Mouse (Mus musculus) testis, adult 2 months (tissue): Measurements from ENCODE around the gene Wfikkn1. TPM values are rescaled to one million over a fixed set of nuclear protein-coding genes. Genes with fewer than 3 reads are reported as not detected.
A peak's percentile ranks its signal among the peaks of the same experiment; 100 is the strongest.

ENCODE experiments used
- H3K27ac ChIP-seq: fragments of 200-500 bp; 2 replicates; pipeline ENCODE4 v1.5.1; 2012; ENCODE audit warnings: low read depth, low read length; ENCODE audit not compliant: control insufficient read depth, insufficient read depth
- H3K27me3 ChIP-seq: fragments of 200-500 bp; 2 replicates; pipeline ENCODE4 v1.6.1; 2012; ENCODE audit warnings: mild to moderate bottlenecking, low read length, moderate library complexity; ENCODE audit not compliant: control insufficient read depth, insufficient read depth
- H3K36me3 ChIP-seq: fragments of 200-500 bp; 2 replicates; pipeline ENCODE4 v1.6.1; 2012; ENCODE audit warnings: mild to moderate bottlenecking, low read length; ENCODE audit not compliant: control insufficient read depth, insufficient read depth
- H3K4me1 ChIP-seq: fragments of 200-500 bp; 2 replicates; pipeline ENCODE4 v1.6.1; 2012; ENCODE audit warnings: low read length; ENCODE audit not compliant: control insufficient read depth, insufficient read depth
- H3K4me3 ChIP-seq: fragments of 200-500 bp; 2 replicates; pipeline ENCODE4 v1.5.1; 2012; ENCODE audit warnings: low read depth, mild to moderate bottlenecking, low read length, moderate library complexity, mixed read lengths; ENCODE audit not compliant: control insufficient read depth
- CTCF ChIP-seq: fragments of 200-500 bp; IDR thresholded peaks from 2 replicates; pipeline ENCODE4 v1.5.1; 2012; ENCODE audit warnings: low read depth, mild to moderate bottlenecking, inconsistent platforms, low read length, moderate library complexity; ENCODE audit not compliant: control insufficient read depth, insufficient read depth, insufficient replicate concordance
- POLR2A ChIP-seq: fragments of 200-500 bp; IDR thresholded peaks from 2 replicates; pipeline ENCODE4 v1.6.1; 2012; ENCODE audit warnings: low read depth, mild to moderate bottlenecking, inconsistent platforms, low read length, moderate library complexity; ENCODE audit not compliant: control insufficient read depth
- polyA plus RNA-seq: library from polyadenylated mRNA; depleted of rRNA; stranded (reverse); fragments of >200 nt; gene quantifications from 2 replicates; pipeline ENCODE4 v1.2.3, GENCODE M21; 2012

Gene Wfikkn1
- polyA plus RNA-seq, 1 experiment: 0.98 TPM

DNA sequence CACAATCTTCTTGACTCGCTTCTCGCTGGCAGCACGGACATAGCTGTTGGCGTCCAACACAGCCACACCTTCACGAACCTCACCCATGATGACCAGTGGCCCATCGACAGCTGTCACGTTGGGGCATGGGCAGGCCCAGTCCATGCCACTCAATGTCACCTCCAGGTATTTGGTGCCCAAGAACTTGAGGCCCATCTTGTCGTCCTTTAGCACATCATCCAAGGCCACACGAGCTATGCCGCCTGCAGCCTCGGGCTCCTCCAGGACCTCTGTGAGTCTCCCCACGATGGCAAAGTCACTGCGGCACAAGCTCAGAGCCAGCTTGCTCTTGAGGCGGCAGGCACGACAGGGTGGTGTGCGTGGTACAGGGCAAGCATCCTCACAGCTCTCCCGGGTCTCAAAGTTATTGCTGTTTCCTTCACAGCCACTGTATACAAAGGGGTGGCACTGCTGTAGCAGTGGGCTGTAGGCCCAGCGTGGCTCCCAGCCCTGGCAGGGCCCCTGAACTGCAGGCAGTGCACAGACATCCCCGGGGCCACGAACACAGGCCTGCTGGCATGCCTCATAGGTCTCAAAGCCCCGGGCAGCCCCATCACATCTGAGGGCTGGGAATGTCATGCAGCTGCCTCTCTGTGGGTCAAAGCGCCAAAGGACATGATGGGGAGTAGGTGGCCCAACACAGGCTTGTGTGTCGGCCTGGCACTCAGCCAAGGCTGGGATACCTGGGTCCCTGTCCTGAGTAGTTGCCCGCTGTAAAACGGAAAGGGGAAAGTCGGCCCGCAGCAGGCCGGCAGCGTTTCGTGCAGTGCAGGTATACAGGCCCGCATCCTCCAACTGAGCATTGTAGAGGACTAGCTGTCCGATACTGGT is 2.7 kb downstream of the Wfikkn1 start:
- no peak overlapping the region for H3K4me3 ChIP-seq
- no peak overlapping the region for H3K27ac ChIP-seq
- H3K4me1 ChIP-seq: peaks cover 18% of the 10 kb centered on the region
- H3K27me3 ChIP-seq: no peaks in the 10 kb centered on the region
- H3K36me3 ChIP-seq: no peaks in the 10 kb centered on the region
- TF ChIP-seq POLR2A (no peak), CTCF (no peak)

DNA sequence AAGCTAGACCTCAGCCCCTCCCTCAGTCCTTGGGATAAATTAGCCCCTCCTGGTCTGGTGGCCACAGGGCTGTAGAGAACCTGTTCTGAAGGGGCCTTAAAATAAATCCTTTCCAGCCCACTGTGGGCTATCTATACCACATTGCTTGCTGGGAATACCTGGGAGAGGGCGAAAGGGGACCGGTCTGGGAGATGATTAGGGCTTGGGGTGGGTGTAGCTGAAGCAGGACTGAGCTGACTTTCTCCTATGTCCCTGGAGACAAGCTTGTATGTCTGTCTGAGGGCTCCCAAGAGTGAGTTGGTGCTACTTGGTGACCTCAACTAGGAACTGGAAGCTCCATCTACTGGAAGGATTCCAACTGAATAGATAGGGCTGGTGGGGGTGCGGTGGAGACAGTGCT is 3.6 kb downstream of the Wfikkn1 start:
- Histone ChIP-seq H3K36me3 (no peaks in the 10 kb centered on the region), H3K4me1 (peaks cover 23% of the 10 kb centered on the region), H3K4me3 (no peak overlapping the region; the same call in 1 of the 2 replicates), H3K27me3 (no peaks in the 10 kb centered on the region), H3K27ac (no peak overlapping the region)
- TF ChIP-seq CTCF (no peak), POLR2A (no peak)

DNA sequence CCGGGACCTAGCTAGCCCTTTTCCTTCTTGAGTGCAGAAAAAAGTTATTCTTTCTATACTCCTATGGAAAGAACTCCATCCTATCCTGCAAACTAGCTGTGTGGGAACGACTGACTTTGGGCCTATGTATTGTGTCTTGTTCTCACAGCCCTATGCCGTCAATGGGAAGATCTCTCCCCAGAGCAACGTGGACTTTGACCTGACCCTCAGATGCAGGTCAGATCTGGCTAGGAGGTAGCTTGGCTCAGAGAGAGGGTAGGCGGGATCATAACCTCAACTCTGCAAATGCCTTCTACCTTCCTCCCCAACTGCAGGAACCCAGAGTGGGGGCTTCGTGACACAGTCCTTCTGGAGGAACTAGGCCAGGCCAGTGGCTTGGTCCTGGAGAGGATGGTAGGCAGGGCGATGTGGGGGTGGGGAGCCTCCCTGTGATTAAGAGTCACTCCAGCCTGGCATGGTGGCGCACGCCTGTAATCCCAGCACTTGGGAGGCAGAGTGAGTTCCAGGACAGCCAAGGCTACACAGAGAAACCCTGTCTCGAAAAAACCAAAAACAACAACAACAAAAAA is 4.2 kb downstream of the Wfikkn1 start:
- Histone ChIP-seq H3K27me3 (no peaks in the 10 kb centered on the region), H3K4me1 (peaks cover 23% of the 10 kb centered on the region), H3K4me3 (peak overlapping the region; percentile 95), H3K27ac (no peak overlapping the region), H3K36me3 (no peaks in the 10 kb centered on the region)
- TF ChIP-seq POLR2A (no peak), CTCF (no peak)

DNA sequence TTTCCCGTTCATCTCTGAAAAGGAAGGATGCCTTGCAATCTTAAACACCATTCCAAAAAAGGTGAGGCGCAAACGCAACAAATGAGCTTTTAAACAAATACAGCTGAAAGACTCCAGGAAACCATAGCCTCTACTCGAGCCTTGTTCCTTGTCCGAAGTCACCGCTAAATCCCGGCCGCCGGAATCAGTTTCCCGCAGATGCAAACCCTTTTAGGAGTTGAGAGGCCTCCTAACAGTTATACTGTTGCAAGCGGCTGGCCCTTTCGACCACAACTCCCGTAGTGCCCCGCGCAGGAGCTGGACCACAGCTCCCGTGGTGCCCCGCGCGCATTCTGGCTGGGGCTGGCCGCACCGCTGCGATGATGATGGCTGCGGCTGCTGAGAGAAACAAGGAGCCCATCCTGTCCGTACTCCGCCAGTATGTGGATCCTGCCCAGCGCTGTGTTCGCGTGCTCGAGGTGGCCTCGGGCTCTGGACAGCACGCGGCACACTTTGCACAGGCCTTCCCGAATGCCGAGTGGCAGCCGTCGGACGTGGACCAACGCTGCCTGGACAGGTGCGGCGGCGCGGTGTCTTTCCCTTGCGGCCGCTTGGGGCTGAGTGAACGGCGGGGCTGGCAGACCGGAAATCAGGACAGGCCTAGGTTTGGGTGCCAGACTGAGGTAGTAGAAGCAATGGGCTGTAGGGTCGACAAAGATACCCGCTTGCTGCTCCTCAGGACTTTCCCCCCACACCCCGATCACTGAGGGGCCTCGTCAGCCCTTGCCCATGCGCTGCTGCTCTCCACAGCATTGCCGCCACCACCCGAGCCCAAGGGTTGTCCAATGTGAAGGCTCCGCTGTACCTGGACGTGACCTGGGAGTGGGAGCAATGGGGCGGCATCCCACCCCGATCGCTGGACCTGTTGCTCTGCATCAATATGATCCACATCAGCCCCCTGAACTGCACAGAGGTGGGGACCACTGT is 5.2 kb downstream of the Wfikkn1 start:
- Histone ChIP-seq H3K4me3 (peak overlapping the region; percentile 95), H3K4me1 (peaks cover 23% of the 10 kb centered on the region)

DNA sequence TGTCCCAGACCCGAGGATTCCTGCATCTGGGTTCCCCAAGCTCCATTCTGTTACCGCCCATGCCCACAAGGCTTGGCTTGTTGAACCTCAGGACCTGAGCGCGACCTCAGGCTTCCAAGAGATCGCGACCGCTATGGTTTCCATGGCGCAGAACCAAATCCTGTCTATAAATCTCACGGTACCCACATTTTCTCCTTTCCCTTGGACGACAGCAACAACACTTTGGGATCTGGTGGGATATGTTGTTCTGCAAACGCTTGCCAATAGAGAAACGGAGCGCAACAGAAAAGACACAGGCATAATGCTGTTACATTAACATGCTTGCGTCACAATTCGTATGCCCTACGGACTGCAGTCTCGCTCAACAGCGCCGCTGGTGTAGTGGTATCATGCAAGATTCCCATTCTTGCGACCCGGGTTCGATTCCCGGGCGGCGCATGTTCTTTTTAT is 5.9 kb downstream of the Wfikkn1 start, which contains the start of gene Mettl26:
TSS of gene Mettl26 (plus strand) at position 354 of the 450 bp plus-strand sequence.
- H3K27ac ChIP-seq: peak within 1 kb of the TSS; percentile 69
- TF ChIP-seq POLR2A (no peak), CTCF (no peak)

More for the DNA sequence above, 5.2 kb downstream of the Wfikkn1 start:
- TF ChIP-seq POLR2A: peak; percentile 71; the same call in 1 of the 2 replicates
- peak; percentile 23; the same call in 1 of the 2 replicates for TF ChIP-seq CTCF
- Histone ChIP-seq H3K27ac (peak overlapping the region; percentile 69), H3K27me3 (no peaks in the 10 kb centered on the region), H3K36me3 (no peaks in the 10 kb centered on the region)

DNA sequence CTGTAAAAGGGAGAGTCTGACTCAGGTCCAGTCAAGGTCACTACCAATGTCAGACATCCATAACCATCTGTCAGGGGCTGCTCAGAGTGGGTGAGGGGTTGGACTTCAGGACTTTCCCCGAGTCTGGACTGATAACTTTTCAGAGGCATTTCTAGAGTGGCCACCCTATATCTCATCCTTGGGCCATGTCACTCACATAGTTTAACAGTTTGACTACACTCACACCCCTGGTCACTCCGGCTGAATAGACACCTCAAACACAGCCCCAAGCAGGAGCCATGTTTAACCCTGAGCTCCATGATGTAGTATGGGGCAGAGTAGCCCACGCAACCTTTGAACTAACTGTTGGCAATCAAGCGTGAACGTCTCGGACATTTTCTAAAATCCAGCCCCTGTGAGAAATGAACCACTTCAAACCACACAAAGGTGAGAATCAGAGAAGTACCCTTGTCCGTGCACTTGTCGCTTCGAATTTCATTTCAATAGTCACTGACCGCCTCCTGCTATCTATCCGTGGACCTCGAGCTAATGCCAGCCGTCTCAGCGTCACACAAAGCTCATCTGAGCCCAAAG is 6.4 kb downstream of the Wfikkn1 start:
- H3K36me3 ChIP-seq: no peaks in the 10 kb centered on the region
- H3K4me3 ChIP-seq: peak overlapping the region; percentile 95
- TF ChIP-seq POLR2A (no peak), CTCF (no peak)
- peaks cover 23% of the 10 kb centered on the region for H3K4me1 ChIP-seq
- H3K27me3 ChIP-seq: no peaks in the 10 kb centered on the region
- H3K27ac ChIP-seq: peak overlapping the region; percentile 3; the same call in 1 of the 2 replicates

More for the DNA sequence above, 5.9 kb downstream of the Wfikkn1 start, which contains the start of gene Mettl26:
- Histone ChIP-seq H3K27me3 (no peaks in the 10 kb centered on the region), H3K4me3 (peak within 1 kb of the TSS; percentile 95), H3K36me3 (no peaks in the 10 kb centered on the region), H3K4me1 (peaks cover 23% of the 10 kb centered on the region)
